Mouse (Mus musculus): ENCODE data around the gene Lman2.

GRCm38 (mm10) chr13:55322130-55322825 lies 40.3 kb downstream of the Lman2 start:
- TF ChIP-seq POLR2A (IDR thresholded peaks at IDR 0.05; ENCODE audit: low read depth, low read length) (no peak), CTCF (IDR thresholded peaks at IDR 0.05; ENCODE audit: borderline replicate concordance, insufficient read depth, low read length) (no peak)

Measured in embryonic fibroblast, embryonic 13.5 days (primary cell).